Mouse (Mus musculus) cerebellum, adult 2 months (tissue): ENCODE results near the gene Ecpas.

Source experiments
- CTCF ChIP-seq: fragments of 200-500 bp; IDR thresholded peaks from 2 replicates; pipeline ENCODE4 v1.5.1; 2011; ENCODE audit warnings: low read depth, mild to moderate bottlenecking, control low read depth, low read length, moderate library complexity, borderline replicate concordance; ENCODE audit not compliant: insufficient read depth
- POLR2A ChIP-seq: fragments of 200-500 bp; IDR thresholded peaks from 2 replicates; pipeline ENCODE4 v1.6.1; 2011; ENCODE audit warnings: low read length, control low read depth, borderline replicate concordance; ENCODE audit not compliant: insufficient read depth

DNA sequence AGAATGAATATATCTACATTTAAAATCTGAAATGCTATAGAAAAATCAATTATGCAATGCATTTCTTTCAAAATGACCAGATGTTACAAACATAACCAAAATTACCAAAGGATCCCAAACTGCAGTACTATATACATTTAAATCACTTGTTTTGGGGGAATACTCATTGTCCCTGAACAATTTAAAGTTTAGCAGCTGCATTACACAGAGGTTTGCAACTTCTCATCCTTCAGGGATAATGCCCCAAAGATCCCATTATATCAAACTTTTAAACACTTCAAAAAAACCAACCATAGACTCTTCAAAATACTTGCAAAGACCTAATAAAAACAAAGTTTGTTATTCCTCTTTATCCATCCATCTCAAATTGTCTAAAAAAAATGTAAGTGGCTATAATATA lies 124.9 kb downstream of the Ecpas start, which contains the start of gene Olfr267:
- TF ChIP-seq CTCF (no peak), POLR2A (no peak)
